Mouse (Mus musculus): Measurements from ENCODE around the gene Cdc42bpb.

Gene Cdc42bpb

GRCm38 (mm10) chr12:111377376-111377973 is at the start of gene Cdc42bpb:
TSS of gene Cdc42bpb (minus strand) at chr12:111377718.
- DNase-seq (ENCODE audit: low spot score in 2 of 2), result peak; percentile 66 to 67

GRCm38 (mm10) chr12:111425789-111426460 is 48.4 kb upstream of the Cdc42bpb start:
- DNase-seq (ENCODE audit: low spot score in 2 of 2), result peak; percentile 69 to 78

DNA sequence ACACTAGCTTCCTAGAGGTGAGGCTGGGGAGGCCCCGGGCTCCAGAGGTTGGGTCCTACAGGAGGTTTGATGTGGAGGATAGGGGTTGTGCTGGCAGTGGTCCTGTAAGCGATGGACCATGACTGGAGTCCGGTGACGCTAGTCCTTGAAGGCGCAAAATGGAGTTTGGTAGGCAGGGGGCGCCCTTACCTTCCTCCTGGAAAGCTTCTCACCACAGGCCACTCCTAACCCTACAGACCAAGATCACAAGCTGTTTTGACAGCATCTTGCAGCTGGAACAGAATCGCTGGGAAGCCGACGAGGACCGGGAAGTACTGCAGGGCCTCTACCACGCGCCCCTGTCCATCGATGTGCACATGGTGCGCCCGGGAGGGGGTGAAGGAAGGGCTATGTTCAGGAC is 47.7 kb upstream of the Cdc42bpb start:
- DNase-seq (ENCODE audit: low spot score in 2 of 2), result peak; percentile 46 to 55

DNA sequence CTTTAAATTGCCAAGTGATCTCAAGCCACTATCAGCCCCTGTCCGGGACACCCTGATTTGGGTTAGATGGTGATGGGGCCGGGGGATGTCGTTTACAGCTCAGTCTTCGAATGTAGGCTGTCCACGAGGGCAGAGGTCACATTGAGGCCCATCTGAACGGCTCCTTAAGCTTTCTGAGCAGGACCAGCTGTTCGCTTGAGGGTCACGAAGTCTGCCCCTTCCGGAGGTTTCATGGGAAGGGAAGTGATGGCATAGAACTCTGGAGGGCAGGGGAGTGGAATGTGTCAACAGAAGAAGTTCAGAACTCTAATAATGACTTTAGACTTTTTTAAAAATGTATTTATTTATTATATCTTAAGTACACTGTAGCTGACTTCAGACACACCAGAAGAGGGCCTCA is 47.0 kb upstream of the Cdc42bpb start:
- DNase-seq (ENCODE audit: low spot score in 2 of 2), result no peak

DNA sequence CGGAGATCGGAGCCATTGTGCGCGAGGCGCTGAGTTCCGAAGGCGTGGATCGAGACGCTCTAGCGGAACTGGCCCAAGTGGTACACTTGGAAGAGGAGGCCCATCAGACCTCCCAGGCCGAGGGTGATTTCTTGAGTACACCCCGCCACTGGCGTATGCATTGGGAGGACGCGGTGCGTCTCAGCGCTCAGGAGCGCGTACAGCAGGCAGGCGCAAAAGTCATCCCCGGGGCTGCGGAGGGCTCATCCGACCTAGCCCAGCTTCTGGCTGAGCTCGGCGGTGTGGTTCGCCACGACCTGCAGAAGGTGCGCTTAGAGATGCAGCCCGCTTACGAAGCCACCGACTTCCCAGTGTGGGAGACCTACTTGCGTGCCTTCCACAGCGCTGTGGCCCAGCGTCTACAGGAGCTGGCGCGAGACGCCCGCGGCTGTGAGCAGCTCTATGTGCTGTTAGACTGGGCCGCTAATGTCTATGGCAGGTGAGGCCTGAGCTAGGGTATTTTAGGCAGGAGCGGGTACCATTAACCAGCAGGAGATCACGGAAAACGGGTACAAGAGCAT is 46.1 kb upstream of the Cdc42bpb start:
- DNase-seq (ENCODE audit: low spot score in 2 of 2), result no peak

DNA sequence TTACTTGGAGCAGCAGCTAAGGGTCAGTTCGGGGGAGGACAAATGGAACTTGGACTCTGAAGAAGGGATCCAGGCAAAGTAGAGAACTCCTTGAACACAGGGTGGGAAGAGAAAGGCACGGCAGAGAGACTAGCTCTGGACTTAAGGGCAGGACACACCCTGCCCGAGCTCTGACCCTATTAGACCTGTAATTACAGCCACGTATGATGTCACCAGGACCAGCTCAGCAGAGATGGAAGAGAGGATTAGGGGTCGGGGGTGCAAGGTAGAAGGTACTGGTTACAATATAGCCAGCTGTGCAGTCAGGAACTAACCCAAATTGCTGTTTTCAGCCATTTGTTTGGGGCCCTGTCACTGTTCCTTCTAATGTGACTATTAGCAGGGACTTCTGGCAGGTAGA is 45.3 kb upstream of the Cdc42bpb start:
- no peak for DNase-seq (ENCODE audit: low spot score in 2 of 2)

DNA sequence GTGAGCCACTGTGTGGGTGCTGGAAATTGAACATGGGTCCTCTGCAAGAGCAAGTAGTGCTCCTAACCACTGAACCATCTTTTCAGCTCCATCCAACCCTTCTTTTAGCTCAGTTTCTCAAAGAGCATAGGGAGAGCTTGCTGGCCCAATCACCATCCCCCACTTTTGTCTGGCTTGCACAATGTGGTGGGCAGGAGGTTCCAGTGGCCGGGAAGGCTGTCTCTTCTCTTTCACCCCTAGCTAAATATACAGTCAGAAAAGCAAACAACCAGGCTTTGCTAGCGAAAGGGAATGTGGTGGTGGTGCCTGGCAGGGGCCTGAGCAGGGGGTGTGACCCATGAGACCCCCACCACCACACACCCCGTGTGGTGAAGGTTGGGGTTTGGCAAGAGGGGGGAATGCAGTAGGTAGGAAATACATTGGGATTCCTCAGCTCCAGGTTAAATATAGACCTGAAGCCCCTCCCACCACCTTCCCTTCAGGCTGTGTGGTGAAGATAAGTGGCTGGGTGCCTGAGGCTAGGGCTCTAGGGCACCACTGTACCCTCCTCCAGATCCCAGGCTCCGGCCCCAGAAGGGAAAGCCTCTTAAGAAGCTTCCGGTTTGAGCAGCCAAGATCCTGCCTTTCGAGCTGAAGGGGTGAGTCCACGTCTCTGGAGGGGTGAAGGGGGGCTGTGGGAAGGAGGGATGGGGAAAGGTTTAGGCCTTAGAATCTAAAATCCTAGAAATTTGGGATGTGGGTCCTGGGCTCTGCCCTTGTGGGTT is 43.6 kb upstream of the Cdc42bpb start:
- DNase-seq (ENCODE audit: low spot score in 2 of 2), result no peak

DNA sequence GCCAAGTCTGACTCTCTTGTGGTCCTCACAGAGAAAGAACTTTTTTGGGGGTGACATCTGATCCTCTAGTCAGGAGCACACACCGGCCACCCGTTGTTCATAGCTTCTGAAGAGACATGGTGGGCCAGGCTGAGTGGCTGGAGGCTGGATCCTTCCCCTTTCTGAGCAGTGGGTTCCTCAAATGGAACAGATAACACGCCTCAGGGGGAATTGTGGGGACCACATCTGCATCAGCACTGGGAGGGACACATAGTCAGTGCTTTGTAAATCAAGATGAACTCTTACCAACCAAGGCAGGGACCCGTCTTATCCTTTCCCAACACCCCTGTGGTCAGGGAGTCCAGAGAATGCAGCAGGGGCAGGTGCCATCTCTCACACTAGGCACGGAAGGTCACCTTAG is 42.4 kb upstream of the Cdc42bpb start:
- DNase-seq (ENCODE audit: low spot score in 2 of 2), result no peak

- no peak for DNase-seq (ENCODE audit: low spot score in 2 of 2)
Measured at GRCm38 (mm10) chr12:111416921-111417779, 39.6 kb upstream of the Cdc42bpb start, which contains the start of gene Exoc3l4. TSS of gene Exoc3l4 (plus strand) at chr12:111417017.

GRCm38 (mm10) chr12:111413300-111413699 is 35.8 kb upstream of the Cdc42bpb start:
- peak; percentile 65 to 74 for DNase-seq (ENCODE audit: low spot score in 2 of 2)

DNA sequence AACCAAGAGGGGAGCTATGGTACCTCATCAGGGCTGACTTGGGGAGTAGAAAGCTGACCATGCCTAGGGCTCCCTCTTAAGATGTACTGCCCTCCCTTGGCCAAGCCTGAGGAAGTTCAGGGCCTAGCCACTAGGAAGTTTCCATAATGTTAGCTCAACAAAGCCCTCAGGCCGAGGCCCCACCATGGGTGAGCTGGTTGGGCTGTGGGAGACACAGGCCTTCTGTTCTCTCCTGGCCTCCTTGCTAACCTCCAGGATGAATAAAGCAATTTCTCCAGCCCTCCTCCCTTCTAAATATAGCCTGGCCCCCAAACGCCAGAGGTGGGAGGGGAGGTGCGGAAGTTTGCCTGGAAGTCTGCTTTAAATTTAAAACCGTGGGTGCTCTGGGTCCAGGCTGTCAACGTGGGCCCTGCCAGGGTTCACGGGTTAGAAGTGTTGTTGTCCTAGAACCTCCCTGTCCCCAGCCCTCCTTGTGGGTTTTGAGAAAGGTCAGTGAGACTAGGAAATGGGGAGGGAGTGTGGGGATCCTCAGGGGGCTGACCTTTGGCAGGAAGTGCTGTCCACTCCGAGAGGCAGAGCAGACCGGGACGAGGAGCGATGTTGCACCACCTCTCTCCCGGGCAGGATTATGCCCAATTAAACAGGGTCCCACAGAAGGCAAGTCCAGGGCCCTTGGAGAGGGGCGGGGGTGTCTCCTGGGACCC is 35.2 kb upstream of the Cdc42bpb start:
- no peak for DNase-seq (ENCODE audit: low spot score in 2 of 2)

GRCm38 (mm10) chr12:111411631-111412355 is 34.3 kb upstream of the Cdc42bpb start:
- DNase-seq (ENCODE audit: low spot score in 2 of 2), result no peak

- no peak for DNase-seq (ENCODE audit: low spot score in 2 of 2)
Measured at GRCm38 (mm10) chr12:111409583-111409982, 32.1 kb upstream of the Cdc42bpb start.

DNA sequence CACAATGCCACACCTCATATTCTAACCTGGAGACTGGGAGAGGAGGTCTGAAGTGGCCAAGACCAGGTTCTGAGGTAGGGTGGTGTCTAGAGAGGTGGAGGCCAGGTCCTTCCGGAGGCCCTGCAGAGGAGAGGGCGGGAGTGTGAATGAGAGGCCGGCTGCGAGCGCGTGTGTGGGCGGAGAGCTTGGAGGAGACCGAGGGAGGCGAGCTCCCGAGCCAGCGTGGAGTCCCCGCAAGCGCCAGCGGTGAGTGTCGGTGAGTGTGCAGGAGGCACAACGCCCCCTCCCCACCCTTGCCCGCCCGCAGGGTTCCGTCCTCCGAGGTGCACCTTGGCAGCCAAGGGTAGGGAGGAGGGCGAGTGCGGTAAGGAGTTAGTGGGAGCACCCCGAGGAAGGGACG is 29.1 kb upstream of the Cdc42bpb start, which contains the start of gene Lbhd2:
Gene Lbhd2 (plus strand): TSS at position 188 of the 400 bp plus-strand sequence.
- no peak for DNase-seq (ENCODE audit: low spot score in 2 of 2)

DNA sequence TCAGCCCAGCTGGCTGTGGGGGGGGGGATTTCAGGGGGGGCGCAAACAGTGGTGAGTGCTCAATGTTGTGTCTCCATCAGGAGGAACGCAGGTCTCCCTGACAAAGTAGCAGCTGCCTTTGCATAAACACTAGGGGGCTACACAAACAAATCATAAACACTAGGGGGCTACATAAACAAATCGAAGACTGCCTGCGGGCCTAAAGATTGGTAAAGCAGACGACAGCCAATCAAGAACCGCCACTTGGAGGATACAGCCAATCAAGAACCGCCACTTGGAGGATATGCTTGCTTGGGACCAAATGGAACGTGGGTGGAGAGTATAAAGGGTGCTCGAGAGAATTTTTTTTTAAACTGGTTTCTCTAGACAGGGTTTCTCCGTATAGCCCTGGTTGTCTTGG is 27.4 kb upstream of the Cdc42bpb start:
- DNase-seq (ENCODE audit: low spot score in 2 of 2), result no peak

DNA sequence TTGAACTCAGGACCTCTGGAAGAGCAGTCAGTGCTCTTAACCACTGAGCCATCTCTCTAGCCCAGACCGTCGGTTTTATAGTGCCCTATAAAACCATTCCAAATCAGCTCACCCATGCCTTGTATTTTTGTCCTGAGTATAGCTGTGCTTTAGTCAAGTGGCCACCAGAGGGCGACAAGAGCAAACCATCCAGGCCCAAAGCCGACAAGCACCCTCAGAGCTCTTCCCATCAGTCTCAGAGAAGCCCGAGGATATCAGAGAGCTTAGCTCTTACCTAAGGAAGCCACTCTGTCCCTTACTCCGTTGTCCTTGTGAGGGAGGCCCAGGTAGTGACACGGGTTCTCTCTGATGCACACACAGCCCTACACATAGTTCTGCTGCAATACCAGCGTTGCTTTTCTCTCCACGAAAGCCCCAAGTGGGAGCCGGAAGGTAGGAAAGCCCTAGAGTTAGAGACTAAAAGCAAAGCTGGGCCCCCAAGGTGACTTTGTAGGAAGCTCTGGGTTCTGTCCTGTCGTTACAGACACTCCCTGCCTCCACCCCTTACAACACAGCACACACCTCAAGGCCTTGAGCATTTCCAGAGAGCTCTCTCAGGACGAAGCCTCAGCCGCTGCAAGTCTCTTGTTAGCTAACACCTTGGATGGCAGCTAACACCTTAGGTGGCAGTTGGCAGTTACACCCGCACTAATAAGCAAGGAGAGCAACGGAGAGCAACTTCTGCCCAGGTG is 24.1 kb upstream of the Cdc42bpb start:
- no peak for DNase-seq (ENCODE audit: low spot score in 2 of 2)

- no peak for DNase-seq (ENCODE audit: low spot score in 2 of 2)
Measured at GRCm38 (mm10) chr12:111396997-111397396, 19.5 kb upstream of the Cdc42bpb start.

DNA sequence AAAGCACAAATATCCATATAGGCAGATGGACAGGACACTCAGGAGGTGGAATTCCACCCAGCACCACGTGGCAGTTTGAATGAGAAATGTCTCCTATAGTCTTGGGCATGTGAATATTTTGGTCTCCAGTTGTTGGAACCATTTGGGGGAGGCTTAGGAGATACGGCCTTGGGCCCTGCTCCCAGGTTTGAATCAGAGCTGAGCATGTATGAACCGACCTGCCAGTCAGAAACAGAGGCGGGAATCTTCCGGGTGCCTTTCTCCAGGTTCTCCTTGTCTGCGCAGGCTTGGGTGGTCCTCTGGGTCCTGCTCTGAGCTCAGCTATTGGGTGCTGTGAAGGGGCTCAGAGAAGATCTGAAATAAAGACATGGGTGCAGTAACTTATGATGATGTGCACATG is 16.5 kb upstream of the Cdc42bpb start:
- DNase-seq (ENCODE audit: low spot score in 2 of 2), result no peak

GRCm38 (mm10) chr12:111387146-111387545 is 9.6 kb upstream of the Cdc42bpb start:
- DNase-seq (ENCODE audit: low spot score in 2 of 2), result no peak
